Mouse (Mus musculus): ENCODE measurements around the gene Tmem120b. TPM values are rescaled to one million over a fixed set of nuclear protein-coding genes. Genes with fewer than 3 reads are reported as not detected.

Tmem120b gene
- polyA plus RNA-seq (2015; fragmentation: Nextera tagmentation; extraction: Ambion mirVana) = 12.4 and 14.5 TPM in 2 replicates

GRCm38 (mm10) chr5:123068115-123068514 is at the start of gene Tmem120b:
Gene Tmem120b (plus strand): TSS chr5:123068415.
- Histone ChIP-seq H3K27me3 (ENCODE audit: control insufficient read depth, insufficient read depth, low read depth, low read length) (no peaks in the 10 kb centered on the region), H3K27ac (ENCODE audit: low read length) (no peak within 1 kb of the TSS), H3K4me3 (ENCODE audit: low read length) (no peak within 1 kb of the TSS), H3K36me3 (ENCODE audit: control insufficient read depth, insufficient read depth, low read length) (no peaks in the 10 kb centered on the region), H3K4me1 (replicated peaks; ENCODE audit: control insufficient read depth, insufficient read depth, low read length) (peaks cover 3% of the 10 kb centered on the region; the same call in 1 of the 2 replicates), H3K9ac (ENCODE audit: low read length) (no peak within 1 kb of the TSS), H3K4me2 (ENCODE audit: low read depth, low read length) (0 out of 2 replicates have a peak within 1 kb of the TSS, but pooled peaks have one; percentile 8), H3K9me3 (ENCODE audit: control insufficient read depth, low read length) (no peaks in the 10 kb centered on the region)
- 83% methylated on average over 12 of the region's 12 CpGs for WGBS
- no peak for ATAC-seq (ENCODE audit: low read depth)

- Histone ChIP-seq H3K4me2 (ENCODE audit: low read depth, low read length) (peak overlapping the region; percentile 30; the same call in 1 of the 2 replicates), H3K27ac (ENCODE audit: low read length) (peak overlapping the region; percentile 40), H3K27me3 (ENCODE audit: control insufficient read depth, insufficient read depth, low read depth, low read length) (no peaks in the 10 kb centered on the region), H3K9me3 (ENCODE audit: control insufficient read depth, low read length) (no peaks in the 10 kb centered on the region), H3K9ac (ENCODE audit: low read length) (peak overlapping the region; percentile 23; the same call in 1 of the 2 replicates), H3K4me3 (ENCODE audit: low read length) (no peak overlapping the region), H3K36me3 (ENCODE audit: control insufficient read depth, insufficient read depth, low read length) (no peaks in the 10 kb centered on the region), H3K4me1 (replicated peaks; ENCODE audit: control insufficient read depth, insufficient read depth, low read length) (peaks cover 32% of the 10 kb centered on the region)
- ATAC-seq (ENCODE audit: low read depth) = no peak
- WGBS = 42% methylated on average over 10 of the region's 10 CpGs
These were observed 48.7 kb upstream of the Tmem120b start for GRCm38 (mm10) chr5:123019336-123020016.

- WGBS = 90% methylated on average over 5 of the region's 5 CpGs
- H3K4me2 ChIP-seq (ENCODE audit: low read depth, low read length) = no peak overlapping the region
These were observed 47.8 kb upstream of the Tmem120b start for GRCm38 (mm10) chr5:123020426-123020825.

GRCm38 (mm10) chr5:123021438-123021837 is 46.8 kb upstream of the Tmem120b start:
- H3K4me1 ChIP-seq (replicated peaks; ENCODE audit: control insufficient read depth, insufficient read depth, low read length) = peaks cover 27% of the 10 kb centered on the region
- no peak for ATAC-seq (ENCODE audit: low read depth)
- 80% methylated on average over 7 of the region's 7 CpGs for WGBS
- no peak overlapping the region for H3K27ac ChIP-seq (ENCODE audit: low read length)
- no peaks in the 10 kb centered on the region for H3K27me3 ChIP-seq (ENCODE audit: control insufficient read depth, insufficient read depth, low read depth, low read length)
- H3K36me3 ChIP-seq (ENCODE audit: control insufficient read depth, insufficient read depth, low read length) = no peaks in the 10 kb centered on the region
- H3K9me3 ChIP-seq (ENCODE audit: control insufficient read depth, low read length) = no peaks in the 10 kb centered on the region
- H3K4me3 ChIP-seq (ENCODE audit: low read length) = no peak overlapping the region
- no peak overlapping the region for H3K9ac ChIP-seq (ENCODE audit: low read length)
- no peak overlapping the region for H3K4me2 ChIP-seq (ENCODE audit: low read depth, low read length)

More at GRCm38 (mm10) chr5:123020426-123020825, 47.8 kb upstream of the Tmem120b start:
- Histone ChIP-seq H3K4me3 (ENCODE audit: low read length) (no peak overlapping the region), H3K36me3 (ENCODE audit: control insufficient read depth, insufficient read depth, low read length) (no peaks in the 10 kb centered on the region), H3K9ac (ENCODE audit: low read length) (no peak overlapping the region), H3K27me3 (ENCODE audit: control insufficient read depth, insufficient read depth, low read depth, low read length) (no peaks in the 10 kb centered on the region), H3K4me1 (replicated peaks; ENCODE audit: control insufficient read depth, insufficient read depth, low read length) (peaks cover 31% of the 10 kb centered on the region), H3K27ac (ENCODE audit: low read length) (no peak overlapping the region), H3K9me3 (ENCODE audit: control insufficient read depth, low read length) (no peaks in the 10 kb centered on the region)
- ATAC-seq (ENCODE audit: low read depth) = no peak

GRCm38 (mm10) chr5:123023049-123023448 is 45.2 kb upstream of the Tmem120b start:
- WGBS = 67% methylated on average over 6 of the region's 6 CpGs
- Histone ChIP-seq H3K36me3 (ENCODE audit: control insufficient read depth, insufficient read depth, low read length) (no peaks in the 10 kb centered on the region), H3K4me3 (ENCODE audit: low read length) (no peak overlapping the region), H3K9me3 (ENCODE audit: control insufficient read depth, low read length) (no peaks in the 10 kb centered on the region), H3K4me2 (ENCODE audit: low read depth, low read length) (no peak overlapping the region), H3K27me3 (ENCODE audit: control insufficient read depth, insufficient read depth, low read depth, low read length) (no peaks in the 10 kb centered on the region), H3K9ac (ENCODE audit: low read length) (no peak overlapping the region), H3K4me1 (replicated peaks; ENCODE audit: control insufficient read depth, insufficient read depth, low read length) (peaks cover 29% of the 10 kb centered on the region), H3K27ac (ENCODE audit: low read length) (no peak overlapping the region)
- ATAC-seq (ENCODE audit: low read depth) = no peak

GRCm38 (mm10) chr5:123024312-123024711 is 43.9 kb upstream of the Tmem120b start:
- H3K4me1 ChIP-seq (replicated peaks; ENCODE audit: control insufficient read depth, insufficient read depth, low read length) = peaks cover 22% of the 10 kb centered on the region
- no peaks in the 10 kb centered on the region for H3K9me3 ChIP-seq (ENCODE audit: control insufficient read depth, low read length)
- no peak overlapping the region for H3K4me2 ChIP-seq (ENCODE audit: low read depth, low read length)
- WGBS = 80% methylated on average over 6 of the region's 6 CpGs
- H3K4me3 ChIP-seq (ENCODE audit: low read length) = no peak overlapping the region
- H3K36me3 ChIP-seq (ENCODE audit: control insufficient read depth, insufficient read depth, low read length) = no peaks in the 10 kb centered on the region
- no peak for ATAC-seq (ENCODE audit: low read depth)
- no peak overlapping the region for H3K9ac ChIP-seq (ENCODE audit: low read length)
- no peaks in the 10 kb centered on the region for H3K27me3 ChIP-seq (ENCODE audit: control insufficient read depth, insufficient read depth, low read depth, low read length)
- H3K27ac ChIP-seq (ENCODE audit: low read length) = no peak overlapping the region

- ATAC-seq (ENCODE audit: low read depth) = no peak
- Histone ChIP-seq H3K27me3 (ENCODE audit: control insufficient read depth, insufficient read depth, low read depth, low read length) (no peaks in the 10 kb centered on the region), H3K9me3 (ENCODE audit: control insufficient read depth, low read length) (no peaks in the 10 kb centered on the region), H3K4me1 (replicated peaks; ENCODE audit: control insufficient read depth, insufficient read depth, low read length) (peaks cover 16% of the 10 kb centered on the region), H3K4me3 (ENCODE audit: low read length) (no peak overlapping the region), H3K27ac (ENCODE audit: low read length) (no peak overlapping the region), H3K9ac (ENCODE audit: low read length) (no peak overlapping the region), H3K36me3 (ENCODE audit: control insufficient read depth, insufficient read depth, low read length) (peaks cover 1% of the 10 kb centered on the region; the same call in 1 of the 2 replicates), H3K4me2 (ENCODE audit: low read depth, low read length) (no peak overlapping the region)
- WGBS = 72% methylated on average over 9 of the region's 9 CpGs
These were observed 43.1 kb upstream of the Tmem120b start for GRCm38 (mm10) chr5:123024965-123025573.

- Histone ChIP-seq H3K9ac (ENCODE audit: low read length) (no peak overlapping the region), H3K27ac (ENCODE audit: low read length) (peak overlapping the region; percentile 41; the same call in 1 of the 2 replicates), H3K4me2 (ENCODE audit: low read depth, low read length) (no peak overlapping the region), H3K9me3 (ENCODE audit: control insufficient read depth, low read length) (peaks cover 3% of the 10 kb centered on the region; the same call in 1 of the 2 replicates), H3K4me1 (replicated peaks; ENCODE audit: control insufficient read depth, insufficient read depth, low read length) (peaks cover 16% of the 10 kb centered on the region), H3K4me3 (ENCODE audit: low read length) (no peak overlapping the region), H3K36me3 (ENCODE audit: control insufficient read depth, insufficient read depth, low read length) (peaks cover 8% of the 10 kb centered on the region), H3K27me3 (ENCODE audit: control insufficient read depth, insufficient read depth, low read depth, low read length) (no peaks in the 10 kb centered on the region)
- no peak for ATAC-seq (ENCODE audit: low read depth)
- WGBS = 49% methylated on average over 6 of the region's 6 CpGs
These were observed 41.8 kb upstream of the Tmem120b start for GRCm38 (mm10) chr5:123026414-123026813.

- H3K27ac ChIP-seq (ENCODE audit: low read length) = no peak overlapping the region
- ATAC-seq (ENCODE audit: low read depth) = no peak
These were observed 40.8 kb upstream of the Tmem120b start for GRCm38 (mm10) chr5:123027436-123027835.

More at GRCm38 (mm10) chr5:123027436-123027835, 40.8 kb upstream of the Tmem120b start:
- H3K4me2 ChIP-seq (ENCODE audit: low read depth, low read length) = no peak overlapping the region
- H3K9me3 ChIP-seq (ENCODE audit: control insufficient read depth, low read length) = peaks cover 3% of the 10 kb centered on the region; the same call in 1 of the 2 replicates
- H3K4me1 ChIP-seq (replicated peaks; ENCODE audit: control insufficient read depth, insufficient read depth, low read length) = peaks cover 16% of the 10 kb centered on the region
- no peak overlapping the region for H3K9ac ChIP-seq (ENCODE audit: low read length)
- 37% methylated on average over 6 of the region's 6 CpGs for WGBS
- H3K4me3 ChIP-seq (ENCODE audit: low read length) = no peak overlapping the region
- H3K36me3 ChIP-seq (ENCODE audit: control insufficient read depth, insufficient read depth, low read length) = peaks cover 12% of the 10 kb centered on the region
- H3K27me3 ChIP-seq (ENCODE audit: control insufficient read depth, insufficient read depth, low read depth, low read length) = no peaks in the 10 kb centered on the region

All from lung, embryonic 16.5 days (tissue).